Mouse (Mus musculus): ENCODE data around the gene Mxi1.

Gene Mxi1

DNA sequence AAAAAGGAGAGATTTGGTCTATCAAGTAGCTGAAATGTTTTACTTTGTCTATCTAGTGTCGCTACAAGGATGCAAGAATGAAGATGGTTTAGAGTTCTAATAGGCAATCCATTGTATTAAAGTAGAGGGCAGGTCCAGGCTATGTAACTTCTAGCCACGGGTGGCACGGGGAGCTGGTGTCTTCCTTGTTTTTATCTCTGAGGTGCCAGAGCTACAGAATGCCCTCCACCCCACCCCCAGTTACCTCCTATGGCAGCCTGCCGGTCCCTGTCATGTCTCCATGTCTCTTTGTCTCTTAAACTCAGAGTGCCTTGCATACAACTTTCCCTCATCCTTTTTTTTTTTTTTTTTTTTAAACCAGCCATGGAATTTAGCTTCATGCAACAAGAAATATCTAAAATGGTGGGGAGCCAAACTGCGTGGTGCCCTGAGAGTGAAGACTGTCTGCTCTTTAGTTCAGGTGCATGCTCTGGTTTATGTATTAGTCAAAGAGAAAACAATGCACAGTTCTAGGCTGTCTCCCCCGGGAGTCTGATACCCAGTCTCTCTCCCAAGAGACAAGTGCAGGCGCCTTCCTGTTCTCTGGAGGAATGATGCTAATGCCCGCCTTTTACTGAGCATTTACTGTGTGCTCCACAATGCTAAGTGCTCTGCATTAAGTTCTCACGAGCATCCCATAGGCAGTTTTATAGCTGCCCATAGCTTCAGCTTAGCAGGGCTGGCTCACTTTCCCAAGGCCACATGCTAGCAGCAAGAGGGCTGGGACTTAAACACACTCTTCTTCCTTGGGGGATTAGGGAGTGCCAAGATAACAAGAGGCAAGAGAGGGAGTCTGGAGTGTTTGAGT, 10.2 kb downstream of the Mxi1 start:
- intact Hi-C loops (cut with DNase I): no loop called here

DNA sequence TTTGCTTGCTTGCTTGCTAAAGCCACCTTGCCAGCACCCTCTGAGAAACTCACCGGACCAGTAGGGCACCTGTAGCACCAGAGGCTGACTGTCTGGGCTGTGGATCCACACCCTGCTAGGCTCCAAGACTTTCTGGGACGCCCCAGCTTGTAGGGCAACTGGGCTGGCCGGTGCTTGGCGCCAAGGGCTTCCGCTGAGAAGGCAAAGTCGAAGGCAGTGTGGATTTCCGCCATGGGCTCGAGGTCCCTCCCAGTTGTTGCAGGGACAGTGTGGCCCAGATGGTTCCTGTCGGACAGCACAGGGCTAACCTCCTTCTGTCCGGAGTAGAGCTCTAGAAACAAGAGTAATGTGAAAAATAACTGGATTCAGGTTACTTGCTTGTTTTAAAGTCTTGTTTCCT, 11.0 kb downstream of the Mxi1 start:
- intact Hi-C loops (cut with DNase I): no loop called here

DNA sequence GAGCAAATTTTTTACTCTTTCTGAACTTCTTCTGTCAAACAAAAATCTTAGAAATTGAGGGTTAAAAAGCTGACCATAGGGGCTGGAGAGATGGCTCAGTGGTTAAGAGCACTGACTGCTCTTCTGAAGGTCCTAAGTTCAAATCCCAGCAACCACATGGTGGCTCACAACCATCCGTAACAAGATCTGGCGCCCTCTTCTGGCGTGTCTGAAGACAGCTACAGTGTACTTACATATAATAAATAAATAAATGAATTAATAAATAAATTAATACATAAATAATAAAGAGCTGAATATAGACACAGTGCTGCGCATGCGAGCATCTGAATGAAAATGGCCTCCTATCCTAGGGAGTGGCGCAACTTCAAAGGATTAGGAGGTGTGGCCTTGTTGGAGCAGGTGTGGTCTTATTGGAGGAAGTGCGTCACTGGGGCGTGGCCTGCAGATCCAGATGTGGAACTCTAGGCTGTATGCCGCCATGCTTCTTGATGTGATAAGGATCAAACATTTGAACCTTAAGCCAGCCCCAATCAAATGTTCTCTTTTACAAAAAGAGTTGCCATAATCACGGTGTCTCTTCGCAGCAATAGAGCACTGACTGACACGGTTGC, 12.2 kb downstream of the Mxi1 start:
- intact Hi-C loops (cut with DNase I): no loop called here

DNA sequence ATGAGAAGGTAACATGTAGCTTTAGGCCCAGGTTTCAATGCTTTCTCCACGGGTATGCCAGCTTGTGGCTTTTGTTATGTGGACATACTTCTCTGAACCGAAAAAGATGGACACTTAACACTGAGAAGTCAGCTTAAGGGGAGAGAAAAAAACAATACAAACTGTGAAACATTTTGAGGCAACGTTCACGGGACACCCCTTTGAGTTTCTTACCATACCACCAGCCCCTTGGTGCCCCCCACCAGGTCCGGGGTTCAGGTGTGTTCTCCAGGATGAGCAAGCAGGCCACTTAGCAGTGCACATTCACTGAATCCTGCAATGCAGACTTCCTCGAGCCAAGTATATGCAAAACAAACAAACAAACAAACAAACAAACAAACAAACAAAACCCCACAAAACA, 14.5 kb downstream of the Mxi1 start:
- intact Hi-C loops (cut with DNase I): loop anchor here (5.0 kb wide), 1 partner anchor 42 kb away; no protein-coding TSS in a partner anchor

DNA sequence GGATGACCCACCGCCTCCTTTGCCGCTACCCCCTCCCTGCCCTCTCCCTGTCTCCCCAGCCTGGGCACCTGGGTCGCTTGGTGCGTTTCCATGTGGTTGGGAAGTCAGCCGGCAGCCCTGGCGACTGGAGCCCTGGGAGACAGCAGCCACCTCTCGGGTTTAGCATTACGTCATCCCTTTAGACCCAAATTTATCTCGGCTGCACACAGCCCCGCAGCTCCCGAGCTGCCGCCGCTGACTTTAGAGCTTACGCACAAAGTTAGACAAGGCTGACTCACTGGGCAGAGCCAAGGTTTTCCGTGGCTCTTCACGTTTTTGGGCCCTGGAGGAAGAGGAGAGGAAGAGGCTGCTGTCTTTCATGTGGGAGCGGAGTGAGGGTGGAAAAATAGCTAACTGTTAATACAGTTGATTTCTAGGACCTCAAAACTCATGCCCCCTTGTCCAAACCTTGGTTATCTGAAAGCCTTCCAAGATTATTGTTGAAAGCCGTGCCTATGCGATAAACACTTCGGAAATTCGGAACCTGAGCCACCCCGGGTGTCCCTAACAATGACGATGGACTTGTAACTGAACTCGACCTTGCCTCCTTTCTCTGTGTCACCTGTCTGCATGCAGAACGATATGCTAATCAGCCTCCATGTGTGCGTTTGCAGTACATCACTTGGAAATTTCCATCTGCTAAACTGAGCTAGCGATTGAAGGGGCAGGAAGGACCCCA, 15.4 kb downstream of the Mxi1 start:
- intact Hi-C loops (cut with DNase I): loop anchor here (5.0 kb wide), 1 partner anchor 42 kb away; no protein-coding TSS in a partner anchor

DNA sequence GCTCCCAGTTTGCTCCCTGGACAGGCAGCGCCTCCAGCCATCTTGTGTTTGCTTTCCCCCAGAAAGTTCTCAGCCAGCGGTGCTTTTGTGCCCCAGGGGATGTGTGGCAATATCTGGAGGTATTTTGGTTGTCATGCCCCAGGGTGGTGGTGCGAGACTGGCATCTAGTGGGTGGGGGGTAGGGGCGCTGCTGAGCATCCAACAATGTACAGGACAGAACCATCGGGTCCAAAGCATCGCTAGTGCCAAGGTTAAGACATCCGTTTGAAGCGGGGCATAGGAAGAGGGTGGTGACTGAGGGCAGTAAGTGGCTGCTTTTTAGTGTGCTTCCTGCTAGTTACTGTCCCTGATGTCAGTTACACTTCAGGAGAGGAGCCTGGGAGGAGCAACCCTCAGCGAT, 17.8 kb downstream of the Mxi1 start:
- intact Hi-C loops (cut with DNase I): loop anchor here (5.0 kb wide), 1 partner anchor 39 kb away; no protein-coding TSS in a partner anchor

DNA sequence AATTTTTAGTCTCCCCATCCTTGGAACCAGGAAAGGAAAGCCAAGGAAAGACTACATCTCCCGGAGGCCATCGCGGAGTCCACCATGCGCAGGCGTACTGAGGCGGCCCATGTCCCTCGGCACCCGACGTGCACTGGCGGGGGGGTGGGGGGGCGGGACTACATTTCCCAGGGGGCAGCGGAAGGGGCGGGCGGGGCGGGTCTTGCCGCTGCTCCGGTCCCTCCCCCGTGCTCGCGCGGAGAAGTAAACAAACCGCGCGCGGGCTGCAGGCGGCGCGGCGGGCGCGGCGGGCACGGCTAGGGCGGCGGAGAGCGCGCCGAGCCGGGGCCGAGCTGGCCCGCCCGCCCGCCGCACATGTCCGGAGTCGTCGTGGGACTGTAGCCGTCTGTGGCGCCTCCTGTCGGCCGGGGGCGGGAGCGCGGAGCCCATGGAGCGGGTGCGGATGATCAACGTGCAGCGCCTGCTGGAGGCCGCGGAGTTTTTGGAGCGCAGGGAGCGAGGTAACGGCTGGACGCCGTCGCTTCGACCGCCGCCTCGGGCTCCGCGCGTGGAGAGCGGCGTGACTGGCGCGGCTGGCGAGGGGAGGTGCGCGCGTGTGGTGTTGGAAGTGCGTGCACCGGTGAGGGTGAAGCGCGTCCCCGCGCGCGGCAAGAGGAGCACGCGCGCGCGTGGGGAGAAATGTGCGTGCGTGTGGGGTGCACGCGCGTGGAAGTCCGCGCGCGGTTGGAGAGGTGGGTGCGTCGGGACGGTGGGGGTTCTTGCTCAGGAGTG, 19.1 kb downstream of the Mxi1 start:
- intact Hi-C loops (cut with DNase I): loop anchor here (5.0 kb wide), 1 partner anchor 38 kb away; no protein-coding TSS in a partner anchor

DNA sequence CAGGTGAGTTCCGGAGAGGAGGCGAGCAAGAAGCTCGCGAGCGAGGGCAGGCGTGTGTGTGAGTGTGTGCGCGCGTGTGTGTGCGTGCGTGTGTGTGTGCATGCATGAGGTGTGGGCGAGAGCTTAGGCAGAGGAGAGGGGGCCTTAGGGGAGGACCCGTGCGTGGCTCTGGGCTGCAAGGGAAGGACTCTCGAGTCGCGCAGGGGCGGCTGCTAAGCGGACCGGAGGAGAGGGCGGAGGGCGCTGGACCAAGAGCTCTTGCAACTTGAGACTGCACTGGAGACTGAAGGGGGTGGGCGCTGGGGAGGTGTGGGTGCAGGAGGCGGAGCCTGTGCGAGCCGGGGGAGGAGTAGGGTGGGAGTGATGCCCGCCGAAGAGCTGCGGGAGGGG, 19.7 kb downstream of the Mxi1 start:
- intact Hi-C loops (cut with DNase I): loop anchor here (5.0 kb wide), 1 partner anchor 37 kb away; no protein-coding TSS in a partner anchor

DNA sequence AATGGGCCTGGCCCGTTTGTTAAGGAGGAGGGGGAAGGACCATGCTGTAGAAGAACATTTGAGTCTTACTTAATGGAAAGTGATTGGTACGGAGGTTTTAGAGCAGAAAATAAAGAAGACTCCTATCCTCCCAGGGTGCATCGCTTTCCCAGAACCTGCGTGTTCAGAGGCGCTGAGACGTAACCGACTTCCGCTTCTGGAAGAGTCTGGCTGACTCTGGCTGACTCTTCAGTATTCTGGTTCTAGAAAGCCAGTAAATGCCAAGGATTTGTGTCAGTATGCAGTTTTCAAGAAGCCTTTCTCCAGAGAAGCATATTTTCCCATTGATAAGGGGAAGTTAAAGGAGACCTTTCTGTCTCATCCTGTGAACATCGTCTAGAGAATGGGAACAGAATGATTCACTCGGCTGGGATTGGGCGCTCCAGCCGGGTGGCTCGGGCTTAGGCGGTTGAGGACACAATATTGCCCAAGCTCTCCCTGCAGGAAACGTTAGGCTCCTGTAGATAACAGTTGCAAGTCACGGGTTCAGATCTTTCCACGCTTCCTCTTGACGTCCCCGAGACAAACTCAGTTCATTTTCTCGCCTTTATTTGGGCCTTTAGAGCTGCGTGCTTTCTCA, 21.7 kb downstream of the Mxi1 start:
- intact Hi-C loops (cut with DNase I): no loop called here

DNA sequence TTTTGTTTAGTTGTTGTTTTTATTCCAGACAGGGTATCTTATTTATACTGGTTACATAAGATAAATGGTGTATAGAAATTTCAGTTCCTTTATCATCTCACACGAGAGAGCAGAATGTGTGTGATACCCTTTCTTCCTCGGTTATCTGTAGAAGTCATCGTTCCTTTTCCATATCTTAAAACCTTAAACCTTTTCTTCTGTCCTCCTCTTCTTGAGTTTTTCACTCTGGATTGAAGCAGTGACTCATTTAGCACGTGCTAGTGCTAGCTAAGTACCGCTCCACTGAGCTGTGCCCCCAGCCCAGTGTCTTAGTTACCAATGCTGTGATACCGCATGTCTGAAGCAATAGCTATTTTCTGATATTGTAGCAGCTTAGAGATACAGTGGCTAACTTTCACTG, 23.4 kb downstream of the Mxi1 start:
- intact Hi-C loops (cut with DNase I): no loop called here

DNA sequence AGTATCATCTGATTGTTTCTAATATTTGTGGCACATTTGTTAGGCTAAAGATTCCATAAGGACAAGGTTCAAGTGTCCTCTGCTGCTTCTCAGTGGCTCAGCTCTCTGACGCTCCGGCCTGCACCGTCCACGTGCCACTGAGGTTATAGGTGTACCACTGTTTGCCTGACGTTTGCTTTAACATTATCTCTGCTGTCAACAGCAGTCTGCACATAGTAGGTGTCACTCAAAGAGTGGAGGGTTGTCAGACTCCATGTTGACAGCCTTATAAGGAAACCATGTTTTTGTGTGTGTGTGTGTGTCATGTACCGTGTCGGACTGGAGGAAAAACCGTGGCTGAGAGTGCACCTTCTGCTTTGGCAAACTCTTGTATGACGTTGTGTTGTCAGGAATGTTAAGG, 24.9 kb downstream of the Mxi1 start:
- intact Hi-C loops (cut with DNase I): no loop called here

DNA sequence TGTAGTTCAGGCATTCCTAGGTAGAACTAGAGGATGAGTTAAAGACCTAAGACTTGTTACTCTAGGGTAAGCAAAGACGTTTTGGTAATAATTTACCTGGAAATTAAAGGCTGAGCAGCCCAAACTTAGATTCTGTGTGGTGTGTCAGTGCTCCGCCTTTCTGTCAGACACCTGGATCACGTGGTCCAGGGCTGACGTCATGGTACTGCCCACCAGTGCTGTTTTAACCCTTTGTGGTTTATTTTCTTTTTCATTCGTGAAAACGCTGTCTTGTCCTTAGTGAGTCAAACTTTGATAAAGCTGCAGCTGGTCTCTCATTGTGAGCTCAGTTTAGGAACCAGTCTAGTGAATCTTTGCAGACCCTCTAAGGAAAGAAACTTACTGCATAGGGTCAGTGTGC, 30.1 kb downstream of the Mxi1 start:
- intact Hi-C loops (cut with DNase I): no loop called here

DNA sequence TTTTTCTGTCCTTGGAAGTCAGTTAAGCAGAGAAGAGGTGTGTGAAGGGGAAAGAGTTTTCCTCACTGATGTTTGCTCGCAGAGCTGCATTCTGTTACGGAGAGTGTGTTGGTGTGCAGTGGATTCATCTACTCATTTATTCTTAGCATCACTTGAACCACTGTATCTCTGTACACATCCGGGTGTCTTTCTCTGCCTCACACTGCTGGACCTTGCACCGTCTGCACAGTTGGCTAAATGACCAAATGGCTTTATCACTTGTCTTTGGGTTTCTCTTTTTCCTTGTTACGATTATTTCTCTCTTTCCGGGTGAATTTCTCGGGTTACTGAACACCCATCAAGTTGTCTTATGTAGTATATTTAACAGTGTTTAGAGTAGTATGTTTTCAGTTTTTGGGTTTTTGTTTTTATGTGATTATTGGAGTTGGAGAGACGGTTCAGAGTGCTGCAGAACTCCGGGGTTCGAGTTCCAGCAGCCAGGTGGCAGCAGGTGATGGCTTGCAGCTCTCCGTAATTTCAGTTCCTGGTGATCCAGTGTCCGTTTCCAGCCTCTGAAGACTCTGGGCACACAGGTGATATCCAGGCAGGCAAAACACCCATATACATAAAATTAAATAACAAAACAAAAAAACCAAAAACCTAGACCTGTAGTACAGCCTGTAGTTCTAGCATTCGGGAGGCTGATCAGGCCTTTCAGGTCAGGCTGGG, 33.0 kb downstream of the Mxi1 start:
- intact Hi-C loops (cut with DNase I): no loop called here

DNA sequence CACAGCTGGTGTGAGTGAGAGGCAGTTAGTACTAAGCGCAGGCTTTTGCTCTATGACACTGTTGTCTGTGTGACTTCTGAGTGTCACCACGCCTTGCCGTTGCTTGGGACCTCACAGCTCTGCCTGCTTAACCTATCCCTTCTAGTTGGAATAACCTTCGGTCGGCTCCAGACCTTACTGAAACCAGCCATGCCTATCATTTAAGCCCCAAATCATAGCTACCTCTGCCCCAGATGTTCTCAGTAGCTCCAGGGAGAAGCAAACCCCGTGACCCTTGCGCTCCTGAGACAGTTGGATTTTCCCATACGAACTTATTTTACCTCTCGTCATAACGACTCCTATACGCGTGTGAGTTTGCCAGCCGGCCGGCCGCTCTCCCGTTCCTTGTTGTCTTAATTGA, 33.7 kb downstream of the Mxi1 start:
- intact Hi-C loops (cut with DNase I): no loop called here

DNA sequence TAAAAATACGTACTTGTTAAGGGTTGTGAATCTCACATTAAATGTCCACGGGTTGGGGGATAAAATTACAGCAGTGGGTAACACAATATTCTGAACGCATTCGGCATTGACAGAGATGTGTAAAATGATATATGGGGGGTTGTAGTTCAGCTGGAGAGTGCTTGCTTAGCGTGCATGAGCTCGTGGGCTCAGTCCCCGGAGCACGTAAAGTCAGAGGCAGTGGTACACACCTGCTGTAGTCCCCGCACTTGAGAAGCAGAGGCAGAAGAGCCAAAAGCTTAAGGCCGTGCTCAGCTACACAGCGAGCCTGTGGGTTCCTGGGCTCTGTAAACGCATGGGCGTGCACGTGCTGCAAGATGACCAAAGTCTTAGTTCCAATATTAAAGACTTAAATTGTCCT, 35.4 kb downstream of the Mxi1 start:
- intact Hi-C loops (cut with DNase I): no loop called here

DNA sequence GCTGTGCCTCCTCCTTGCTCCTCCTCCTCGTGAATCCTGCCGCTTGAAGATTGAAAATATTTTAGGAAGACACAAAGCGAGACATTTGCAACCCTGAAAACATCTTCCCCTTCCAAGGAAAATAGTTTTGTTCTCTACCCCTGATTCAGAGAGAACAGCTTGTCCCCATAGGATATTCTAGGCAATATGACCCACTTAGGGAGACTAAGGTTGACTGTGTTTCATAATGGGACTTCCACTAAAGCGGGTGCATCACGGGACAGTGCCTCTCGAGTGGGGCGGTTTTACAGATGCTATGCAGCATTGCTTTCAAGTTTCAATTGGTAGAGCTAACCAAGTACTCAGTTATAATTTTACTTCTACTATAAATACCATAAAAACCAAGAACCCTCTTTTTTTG, 43.5 kb downstream of the Mxi1 start:
- intact Hi-C loops (cut with DNase I): no loop called here

DNA sequence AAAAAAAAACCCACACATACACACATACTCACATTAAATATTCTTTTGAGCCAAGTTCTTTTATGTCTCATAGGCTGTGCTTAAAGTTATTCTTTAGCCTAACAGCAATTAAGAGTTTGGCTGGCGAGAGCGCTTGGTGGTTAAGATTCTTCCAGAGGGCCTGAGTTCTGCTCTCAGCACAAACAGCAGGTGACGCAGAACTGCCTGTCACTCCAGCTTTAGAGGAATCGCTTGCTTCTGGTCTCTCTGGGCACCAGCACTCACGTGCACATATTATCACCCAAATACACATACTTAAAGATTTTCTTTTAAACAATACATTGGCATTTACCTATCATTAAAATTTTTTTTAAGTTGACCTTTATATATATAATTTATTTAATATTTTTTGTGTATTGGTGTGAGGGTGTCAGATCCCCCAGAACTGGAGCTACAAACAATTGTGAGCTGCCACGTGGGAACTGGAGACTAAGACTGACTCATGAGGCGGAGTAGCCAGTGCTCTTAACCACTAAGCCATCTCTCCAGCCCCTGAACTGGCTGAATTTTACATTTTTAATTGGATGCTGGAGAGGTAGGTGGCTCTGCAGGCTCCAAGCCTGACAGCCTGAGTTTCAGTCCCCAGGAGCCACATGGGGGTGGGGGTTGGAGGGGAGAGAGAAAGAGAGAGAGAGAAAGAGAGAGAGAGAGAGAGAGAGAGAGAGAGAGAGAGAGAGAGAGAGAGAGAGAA, 44.1 kb downstream of the Mxi1 start:
- intact Hi-C loops (cut with DNase I): no loop called here

DNA sequence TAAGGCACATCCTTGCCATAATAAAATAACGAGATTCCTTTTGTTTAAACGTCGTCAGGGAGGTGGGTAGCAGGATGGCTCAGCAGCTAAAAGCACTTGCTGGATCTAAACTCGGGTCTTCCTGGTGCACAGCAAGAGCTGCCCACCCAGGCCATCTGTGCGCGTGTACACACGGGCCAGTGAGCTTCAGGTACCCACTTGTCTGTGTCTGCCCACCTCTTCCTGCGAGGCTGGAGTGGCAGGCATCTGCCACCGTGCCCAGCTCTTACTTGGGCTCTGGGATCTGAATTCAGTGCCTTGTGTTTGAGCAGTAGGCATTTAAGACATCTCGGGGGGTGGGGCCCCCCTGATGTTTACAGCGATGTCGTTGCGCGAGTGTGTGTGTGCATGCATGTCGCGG, 44.7 kb downstream of the Mxi1 start:
- intact Hi-C loops (cut with DNase I): no loop called here

DNA sequence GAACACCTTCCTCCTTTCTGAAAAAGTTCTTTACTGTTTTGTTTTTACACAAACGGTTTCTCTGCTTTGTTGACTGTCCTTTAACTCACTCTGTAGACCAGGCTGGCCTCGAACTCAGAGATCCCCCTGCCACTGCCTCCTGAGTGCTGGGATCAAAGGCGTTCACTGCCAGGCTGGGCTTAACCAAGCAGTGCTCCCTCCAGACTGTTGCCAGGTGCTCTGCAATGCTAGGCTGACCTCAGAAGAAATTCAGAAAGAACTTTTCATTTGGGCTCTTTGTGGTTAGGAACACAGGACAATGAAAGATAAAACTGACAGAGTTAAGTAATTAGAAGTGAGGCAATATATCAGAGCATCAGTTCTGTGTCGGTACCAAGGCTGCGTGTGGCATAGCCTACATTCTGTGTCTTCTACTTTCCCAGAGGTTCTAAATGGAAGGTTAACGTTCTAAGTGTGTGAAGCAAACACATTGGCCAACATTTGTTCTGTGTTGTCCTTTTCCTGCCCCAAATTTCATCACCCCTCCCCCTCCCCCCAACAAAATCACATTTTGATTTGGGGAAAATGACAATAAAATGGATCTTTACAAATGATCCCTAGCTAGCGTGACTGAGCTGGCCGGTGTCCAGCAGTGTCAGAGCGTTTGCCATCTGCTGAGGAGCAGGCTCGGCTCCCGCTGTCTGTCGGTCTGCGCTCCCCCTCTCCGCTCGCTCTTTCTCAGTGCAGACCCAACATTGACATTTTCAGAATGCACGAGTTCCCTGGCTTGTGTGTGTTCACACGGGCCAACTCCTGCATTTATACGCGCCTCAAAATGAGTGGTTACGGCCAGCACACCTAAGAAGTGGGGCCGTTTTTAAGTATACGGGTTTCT, 49.1 kb downstream of the Mxi1 start:
- intact Hi-C loops (cut with DNase I): no loop called here
